Mouse (Mus musculus): ENCODE results near the gene Tmem151a.
"Not testable (repeated sequence)": the region's sequence is repeated elsewhere in the genome, so short reads cannot be mapped to it uniquely, and the experiment has no call there.

The Tmem151a gene

GRCm38 (mm10) chr19:5089324-5089723, 4.0 kb upstream of the Tmem151a start:
- peaks cover 20% of the 10 kb centered on the region for H3K27me3 ChIP-seq (ENCODE audit: insufficient read depth, low read length)
- TF ChIP-seq POU5F1 (IDR thresholded peaks at IDR 0.05; ENCODE audit: borderline replicate concordance, low read length) (no peak), NANOG (IDR thresholded peaks at IDR 0.05; ENCODE audit: borderline replicate concordance, low read length) (no peak), CTCF (conservative IDR thresholded peaks at IDR 0.05; ENCODE audit: low read length) (no peak)
- H3K36me3 ChIP-seq (ENCODE audit: insufficient read depth, low read length) = peaks cover 49% of the 10 kb centered on the region
- H3K4me1 ChIP-seq (replicated peaks; ENCODE audit: low read depth, low read length) = peaks cover 65% of the 10 kb centered on the region
- H3K9me3 ChIP-seq (ENCODE audit: low read length) = no peaks in the 10 kb centered on the region
- H3K4me3 ChIP-seq (replicated peaks; ENCODE audit: low read length) = peak overlapping the region; percentile 98

- H3K4me3 ChIP-seq (replicated peaks; ENCODE audit: low read length) = peak within 1 kb of the TSS; percentile 98
- H3K27me3 ChIP-seq (ENCODE audit: insufficient read depth, low read length) = peaks cover 32% of the 10 kb centered on the region
- TF ChIP-seq NANOG (IDR thresholded peaks at IDR 0.05; ENCODE audit: borderline replicate concordance, low read length) (peak; percentile 5; the same call in 1 of the 2 replicates), POU5F1 (IDR thresholded peaks at IDR 0.05; ENCODE audit: borderline replicate concordance, low read length) (no peak), CTCF (conservative IDR thresholded peaks at IDR 0.05; ENCODE audit: low read length) (peak; percentile 22; the same call in 1 of the 2 replicates)
- no peaks in the 10 kb centered on the region for H3K9me3 ChIP-seq (ENCODE audit: low read length)
- H3K36me3 ChIP-seq (ENCODE audit: insufficient read depth, low read length) = peaks cover 39% of the 10 kb centered on the region
- H3K4me1 ChIP-seq (replicated peaks; ENCODE audit: low read depth, low read length) = peaks cover 65% of the 10 kb centered on the region
Observed at GRCm38 (mm10) chr19:5087884-5088728, 2.8 kb upstream of the Tmem151a start, which contains the start of gene Yif1a. Yif1a (plus strand) TSS chr19:5088538.

GRCm38 (mm10) chr19:5086533-5086932, 1.2 kb upstream of the Tmem151a start:
- H3K4me1 ChIP-seq (replicated peaks; ENCODE audit: low read depth, low read length) = peaks cover 75% of the 10 kb centered on the region
- not testable (repeated sequence) for H3K9me3 ChIP-seq (ENCODE audit: low read length); H3K4me3 ChIP-seq (replicated peaks; ENCODE audit: low read length)
- peaks cover 24% of the 10 kb centered on the region for H3K36me3 ChIP-seq (ENCODE audit: insufficient read depth, low read length)
- peak; percentile 42 for TF ChIP-seq CTCF (conservative IDR thresholded peaks at IDR 0.05; ENCODE audit: low read length)
- peaks cover 48% of the 10 kb centered on the region for H3K27me3 ChIP-seq (ENCODE audit: insufficient read depth, low read length)

- H3K36me3 ChIP-seq (ENCODE audit: insufficient read depth, low read length) = peaks cover 6% of the 10 kb centered on the region
- peak overlapping the region; percentile 83 for H3K4me3 ChIP-seq (replicated peaks; ENCODE audit: low read length)
- H3K9me3 ChIP-seq (ENCODE audit: low read length) = no peaks in the 10 kb centered on the region
- no peak for TF ChIP-seq POU5F1 (IDR thresholded peaks at IDR 0.05; ENCODE audit: borderline replicate concordance, low read length)
- no peak for TF ChIP-seq CTCF (conservative IDR thresholded peaks at IDR 0.05; ENCODE audit: low read length)
- no peak for TF ChIP-seq NANOG (IDR thresholded peaks at IDR 0.05; ENCODE audit: borderline replicate concordance, low read length)
- H3K27me3 ChIP-seq (ENCODE audit: insufficient read depth, low read length) = peaks cover 65% of the 10 kb centered on the region
- peaks cover 73% of the 10 kb centered on the region for H3K4me1 ChIP-seq (replicated peaks; ENCODE audit: low read depth, low read length)
Observed at GRCm38 (mm10) chr19:5084834-5085144, 542 bp downstream of the Tmem151a start.

- Histone ChIP-seq H3K36me3 (ENCODE audit: insufficient read depth, low read length) (peaks cover under 1% of the 10 kb centered on the region), H3K27me3 (ENCODE audit: insufficient read depth, low read length) (peaks cover 68% of the 10 kb centered on the region), H3K4me1 (replicated peaks; ENCODE audit: low read depth, low read length) (peaks cover 68% of the 10 kb centered on the region), H3K4me3 (replicated peaks; ENCODE audit: low read length) (peak overlapping the region; percentile 83), H3K9me3 (ENCODE audit: low read length) (no peaks in the 10 kb centered on the region)
- TF ChIP-seq POU5F1 (IDR thresholded peaks at IDR 0.05; ENCODE audit: borderline replicate concordance, low read length) = no peak
- no peak for TF ChIP-seq CTCF (conservative IDR thresholded peaks at IDR 0.05; ENCODE audit: low read length)
- TF ChIP-seq NANOG (IDR thresholded peaks at IDR 0.05; ENCODE audit: borderline replicate concordance, low read length) = no peak
Observed at GRCm38 (mm10) chr19:5083961-5084833, 1.1 kb downstream of the Tmem151a start.

GRCm38 (mm10) chr19:5082596-5082995, 2.7 kb downstream of the Tmem151a start:
- Histone ChIP-seq H3K9me3 (ENCODE audit: low read length) (no peaks in the 10 kb centered on the region), H3K4me1 (replicated peaks; ENCODE audit: low read depth, low read length) (peaks cover 60% of the 10 kb centered on the region), H3K27me3 (ENCODE audit: insufficient read depth, low read length) (peaks cover 68% of the 10 kb centered on the region), H3K36me3 (ENCODE audit: insufficient read depth, low read length) (no peaks in the 10 kb centered on the region; the same call in 1 of the 2 replicates), H3K4me3 (replicated peaks; ENCODE audit: low read length) (peak overlapping the region; percentile 73)
- TF ChIP-seq POU5F1 (IDR thresholded peaks at IDR 0.05; ENCODE audit: borderline replicate concordance, low read length) = no peak
- TF ChIP-seq CTCF (conservative IDR thresholded peaks at IDR 0.05; ENCODE audit: low read length) = no peak
- TF ChIP-seq NANOG (IDR thresholded peaks at IDR 0.05; ENCODE audit: borderline replicate concordance, low read length) = no peak

- Histone ChIP-seq H3K36me3 (ENCODE audit: insufficient read depth, low read length) (no peaks in the 10 kb centered on the region; the same call in 1 of the 2 replicates), H3K4me3 (replicated peaks; ENCODE audit: low read length) (peak overlapping the region; percentile 73), H3K9me3 (ENCODE audit: low read length) (no peaks in the 10 kb centered on the region), H3K4me1 (replicated peaks; ENCODE audit: low read depth, low read length) (peaks cover 54% of the 10 kb centered on the region), H3K27me3 (ENCODE audit: insufficient read depth, low read length) (peaks cover 68% of the 10 kb centered on the region)
- TF ChIP-seq POU5F1 (IDR thresholded peaks at IDR 0.05; ENCODE audit: borderline replicate concordance, low read length) = no peak
- no peak for TF ChIP-seq CTCF (conservative IDR thresholded peaks at IDR 0.05; ENCODE audit: low read length)
- TF ChIP-seq NANOG (IDR thresholded peaks at IDR 0.05; ENCODE audit: borderline replicate concordance, low read length) = no peak
Observed at GRCm38 (mm10) chr19:5082005-5082404, 3.3 kb downstream of the Tmem151a start.

GRCm38 (mm10) chr19:5079279-5079678, 6.1 kb downstream of the Tmem151a start:
- Histone ChIP-seq H3K9me3 (ENCODE audit: low read length) (no peaks in the 10 kb centered on the region; the same call in 1 of the 2 replicates), H3K4me1 (replicated peaks; ENCODE audit: low read depth, low read length) (peaks cover 38% of the 10 kb centered on the region), H3K4me3 (replicated peaks; ENCODE audit: low read length) (no peak overlapping the region), H3K36me3 (ENCODE audit: insufficient read depth, low read length) (no peaks in the 10 kb centered on the region; the same call in 1 of the 2 replicates), H3K27me3 (ENCODE audit: insufficient read depth, low read length) (peaks cover 52% of the 10 kb centered on the region)
- no peak for TF ChIP-seq POU5F1 (IDR thresholded peaks at IDR 0.05; ENCODE audit: borderline replicate concordance, low read length)
- no peak for TF ChIP-seq CTCF (conservative IDR thresholded peaks at IDR 0.05; ENCODE audit: low read length)
- TF ChIP-seq NANOG (IDR thresholded peaks at IDR 0.05; ENCODE audit: borderline replicate concordance, low read length) = no peak

Data from E14TG2a.4 (cell line).